Mouse (Mus musculus): ENCODE data around the gene Zc3h12a. TPM values are rescaled to one million over a fixed set of nuclear protein-coding genes. Genes with fewer than 3 reads are reported as not detected.

Gene Zc3h12a
- polyA plus RNA-seq, 1 experiment from 2014 or later, result 0.71 TPM

GRCm38 (mm10) chr4:125115710-125116089 lies 11.9 kb downstream of the Zc3h12a start:
- Histone ChIP-seq H3K27me3 (replicated peaks; ENCODE audit: control insufficient read depth, insufficient read depth, low read length) (no peaks in the 10 kb centered on the region), H3K9ac (ENCODE audit: low read depth, low read length) (0 out of 2 replicates have a peak overlapping the region, but pooled peaks have one; percentile 5), H3K27ac (replicated peaks; ENCODE audit: low read depth, low read length) (peak overlapping the region; percentile 46; the same call in 1 of the 2 replicates), H3K36me3 (ENCODE audit: control insufficient read depth, insufficient read depth, low read length) (0 out of 2 replicates have a peak, but pooled peaks cover 8% of the 10 kb centered on the region), H3K4me3 (ENCODE audit: low read depth, low read length) (no peak overlapping the region), H3K4me2 (ENCODE audit: low read depth, low read length) (no peak overlapping the region), H3K9me3 (ENCODE audit: control insufficient read depth, low read length) (no peaks in the 10 kb centered on the region), H3K4me1 (ENCODE audit: control insufficient read depth, insufficient read depth, low read length) (peaks cover 12% of the 10 kb centered on the region)
- DNase-seq (ENCODE audit: low spot score) (peak; percentile 79), ATAC-seq (ENCODE audit: low read depth) (peak; percentile 38)
- 16% methylated on average over 6 of the region's 6 CpGs for WGBS

- Histone ChIP-seq H3K4me2 (ENCODE audit: low read depth, low read length) (no peak overlapping the region), H3K36me3 (ENCODE audit: control insufficient read depth, insufficient read depth, low read length) (peaks cover 14% of the 10 kb centered on the region), H3K9ac (ENCODE audit: low read depth, low read length) (no peak overlapping the region), H3K4me1 (ENCODE audit: control insufficient read depth, insufficient read depth, low read length) (peaks cover 12% of the 10 kb centered on the region), H3K4me3 (ENCODE audit: low read depth, low read length) (no peak overlapping the region), H3K27ac (replicated peaks; ENCODE audit: low read depth, low read length) (0 out of 2 replicates have a peak overlapping the region, but pooled peaks have one; percentile 2), H3K9me3 (ENCODE audit: control insufficient read depth, low read length) (no peaks in the 10 kb centered on the region), H3K27me3 (replicated peaks; ENCODE audit: control insufficient read depth, insufficient read depth, low read length) (no peaks in the 10 kb centered on the region)
- WGBS, result 70% methylated on average over 4 of the region's 4 CpGs
- no peak for DNase-seq (ENCODE audit: low spot score)
- ATAC-seq (ENCODE audit: low read depth), result no peak
Observed at GRCm38 (mm10) chr4:125115081-125115480, 12.6 kb downstream of the Zc3h12a start.

- DNase-seq (ENCODE audit: low spot score) (peak; percentile 89), ATAC-seq (ENCODE audit: low read depth) (peak; percentile 27)
- Histone ChIP-seq H3K36me3 (ENCODE audit: control insufficient read depth, insufficient read depth, low read length) (peaks cover 18% of the 10 kb centered on the region), H3K27ac (replicated peaks; ENCODE audit: low read depth, low read length) (no peak overlapping the region), H3K4me3 (ENCODE audit: low read depth, low read length) (no peak overlapping the region), H3K27me3 (replicated peaks; ENCODE audit: control insufficient read depth, insufficient read depth, low read length) (no peaks in the 10 kb centered on the region), H3K4me2 (ENCODE audit: low read depth, low read length) (no peak overlapping the region), H3K9me3 (ENCODE audit: control insufficient read depth, low read length) (no peaks in the 10 kb centered on the region), H3K4me1 (ENCODE audit: control insufficient read depth, insufficient read depth, low read length) (peaks cover 12% of the 10 kb centered on the region), H3K9ac (ENCODE audit: low read depth, low read length) (no peak overlapping the region)
- WGBS, result 1% methylated on average over 6 of the region's 6 CpGs
Observed at GRCm38 (mm10) chr4:125114638-125115037, 13.0 kb downstream of the Zc3h12a start.

GRCm38 (mm10) chr4:125105354-125105753 lies 22.3 kb downstream of the Zc3h12a start:
- Histone ChIP-seq H3K4me3 (ENCODE audit: low read depth, low read length) (no peak overlapping the region), H3K27me3 (replicated peaks; ENCODE audit: control insufficient read depth, insufficient read depth, low read length) (no peaks in the 10 kb centered on the region), H3K4me2 (ENCODE audit: low read depth, low read length) (no peak overlapping the region), H3K9me3 (ENCODE audit: control insufficient read depth, low read length) (no peaks in the 10 kb centered on the region), H3K9ac (ENCODE audit: low read depth, low read length) (no peak overlapping the region), H3K36me3 (ENCODE audit: control insufficient read depth, insufficient read depth, low read length) (peaks cover 64% of the 10 kb centered on the region), H3K4me1 (ENCODE audit: control insufficient read depth, insufficient read depth, low read length) (no peaks in the 10 kb centered on the region), H3K27ac (replicated peaks; ENCODE audit: low read depth, low read length) (no peak overlapping the region)
- no peak for ATAC-seq (ENCODE audit: low read depth)
- DNase-seq (ENCODE audit: low spot score), result no peak
- 92% methylated on average over 9 of the region's 9 CpGs for WGBS

GRCm38 (mm10) chr4:125101334-125101733 lies 26.3 kb downstream of the Zc3h12a start:
- no peaks in the 10 kb centered on the region for H3K4me1 ChIP-seq (ENCODE audit: control insufficient read depth, insufficient read depth, low read length)
- no peak overlapping the region for H3K4me2 ChIP-seq (ENCODE audit: low read depth, low read length)
- no peaks in the 10 kb centered on the region for H3K9me3 ChIP-seq (ENCODE audit: control insufficient read depth, low read length)
- H3K9ac ChIP-seq (ENCODE audit: low read depth, low read length), result no peak overlapping the region
- no peaks in the 10 kb centered on the region for H3K27me3 ChIP-seq (replicated peaks; ENCODE audit: control insufficient read depth, insufficient read depth, low read length)
- DNase-seq (ENCODE audit: low spot score) (no peak), ATAC-seq (ENCODE audit: low read depth) (no peak)
- 66% methylated on average over 13 of the region's 13 CpGs for WGBS
- no peak overlapping the region for H3K4me3 ChIP-seq (ENCODE audit: low read depth, low read length)
- H3K27ac ChIP-seq (replicated peaks; ENCODE audit: low read depth, low read length), result no peak overlapping the region
- peaks cover 45% of the 10 kb centered on the region for H3K36me3 ChIP-seq (ENCODE audit: control insufficient read depth, insufficient read depth, low read length)

- WGBS, result 3% methylated on average over 8 of the region's 8 CpGs
- H3K4me1 ChIP-seq (ENCODE audit: control insufficient read depth, insufficient read depth, low read length), result no peaks in the 10 kb centered on the region
- H3K27ac ChIP-seq (replicated peaks; ENCODE audit: low read depth, low read length), result no peak overlapping the region
- no peaks in the 10 kb centered on the region for H3K9me3 ChIP-seq (ENCODE audit: control insufficient read depth, low read length)
- no peak overlapping the region for H3K4me2 ChIP-seq (ENCODE audit: low read depth, low read length)
- peak; percentile 70 for DNase-seq (ENCODE audit: low spot score)
- no peak overlapping the region for H3K9ac ChIP-seq (ENCODE audit: low read depth, low read length)
- peaks cover 27% of the 10 kb centered on the region; the same call in 1 of the 2 replicates for H3K36me3 ChIP-seq (ENCODE audit: control insufficient read depth, insufficient read depth, low read length)
- no peaks in the 10 kb centered on the region for H3K27me3 ChIP-seq (replicated peaks; ENCODE audit: control insufficient read depth, insufficient read depth, low read length)
- no peak overlapping the region for H3K4me3 ChIP-seq (ENCODE audit: low read depth, low read length)
- ATAC-seq (ENCODE audit: low read depth), result peak; percentile 84
Observed at GRCm38 (mm10) chr4:125099458-125099857, 28.2 kb downstream of the Zc3h12a start.

- H3K36me3 ChIP-seq (ENCODE audit: control insufficient read depth, insufficient read depth, low read length), result peaks cover 23% of the 10 kb centered on the region; the same call in 1 of the 2 replicates
- 83% methylated on average over 4 of the region's 4 CpGs for WGBS
- H3K27ac ChIP-seq (replicated peaks; ENCODE audit: low read depth, low read length), result no peak overlapping the region
Observed at GRCm38 (mm10) chr4:125097412-125097811, 30.2 kb downstream of the Zc3h12a start.

GRCm38 (mm10) chr4:125096066-125096465 lies 31.6 kb downstream of the Zc3h12a start:
- DNase-seq (ENCODE audit: low spot score) (no peak), ATAC-seq (ENCODE audit: low read depth) (no peak)
- H3K4me2 ChIP-seq (ENCODE audit: low read depth, low read length), result no peak overlapping the region
- no peak overlapping the region for H3K27ac ChIP-seq (replicated peaks; ENCODE audit: low read depth, low read length)
- H3K9me3 ChIP-seq (ENCODE audit: control insufficient read depth, low read length), result no peaks in the 10 kb centered on the region
- H3K4me1 ChIP-seq (ENCODE audit: control insufficient read depth, insufficient read depth, low read length), result no peaks in the 10 kb centered on the region
- H3K4me3 ChIP-seq (ENCODE audit: low read depth, low read length), result no peak overlapping the region
- WGBS, result 88% methylated on average over 5 of the region's 5 CpGs
- H3K36me3 ChIP-seq (ENCODE audit: control insufficient read depth, insufficient read depth, low read length), result peaks cover 32% of the 10 kb centered on the region
- no peaks in the 10 kb centered on the region for H3K27me3 ChIP-seq (replicated peaks; ENCODE audit: control insufficient read depth, insufficient read depth, low read length)
- no peak overlapping the region for H3K9ac ChIP-seq (ENCODE audit: low read depth, low read length)

More at GRCm38 (mm10) chr4:125097412-125097811, 30.2 kb downstream of the Zc3h12a start:
- Histone ChIP-seq H3K9ac (ENCODE audit: low read depth, low read length) (no peak overlapping the region), H3K9me3 (ENCODE audit: control insufficient read depth, low read length) (no peaks in the 10 kb centered on the region), H3K4me3 (ENCODE audit: low read depth, low read length) (no peak overlapping the region), H3K4me2 (ENCODE audit: low read depth, low read length) (no peak overlapping the region), H3K4me1 (ENCODE audit: control insufficient read depth, insufficient read depth, low read length) (no peaks in the 10 kb centered on the region), H3K27me3 (replicated peaks; ENCODE audit: control insufficient read depth, insufficient read depth, low read length) (no peaks in the 10 kb centered on the region)
- no peak for DNase-seq (ENCODE audit: low spot score)
- no peak for ATAC-seq (ENCODE audit: low read depth)

GRCm38 (mm10) chr4:125093031-125093430 lies 34.6 kb downstream of the Zc3h12a start:
- Histone ChIP-seq H3K4me3 (ENCODE audit: low read depth, low read length) (no peak overlapping the region), H3K9me3 (ENCODE audit: control insufficient read depth, low read length) (no peaks in the 10 kb centered on the region), H3K4me2 (ENCODE audit: low read depth, low read length) (no peak overlapping the region), H3K27ac (replicated peaks; ENCODE audit: low read depth, low read length) (no peak overlapping the region), H3K9ac (ENCODE audit: low read depth, low read length) (no peak overlapping the region), H3K4me1 (ENCODE audit: control insufficient read depth, insufficient read depth, low read length) (no peaks in the 10 kb centered on the region), H3K27me3 (replicated peaks; ENCODE audit: control insufficient read depth, insufficient read depth, low read length) (no peaks in the 10 kb centered on the region), H3K36me3 (ENCODE audit: control insufficient read depth, insufficient read depth, low read length) (peaks cover 52% of the 10 kb centered on the region)
- DNase-seq (ENCODE audit: low spot score), result no peak
- ATAC-seq (ENCODE audit: low read depth), result no peak
- WGBS, result 88% methylated on average over 5 of the region's 5 CpGs

Measured in embryonic facial prominence, embryonic 14.5 days (tissue).